Mouse (Mus musculus): ENCODE results near the gene Gm21258. TPM values are rescaled to one million over a fixed set of nuclear protein-coding genes. Genes with fewer than 3 reads are reported as not detected.

The Gm21258 gene
- polyA plus RNA-seq (2017; shearing (Covaris generic)): not detected

GRCm38 (mm10) chrY:52779740-52780139, at the start of gene Gm21258:
TSS of gene Gm21258 (plus strand) at chrY:52780040.

All from effector memory CD4-positive, alpha-beta T cell, adult 5 months (primary cell).